Mouse (Mus musculus): ENCODE measurements at regions not wholly inside any gene's neighbourhood (a gene's known extent, or its start where the extent isn't known, plus 50 kb on each side); places are given as distances from the start of the nearest gene placed in this dataset.

- Histone ChIP-seq H3K9ac (ENCODE audit: insufficient read depth, low read depth) (no peak overlapping the region), H3K27me3 (replicated peaks) (no peaks in the 10 kb centered on the region), H3K27ac (ENCODE audit: insufficient read depth, low read depth) (no peak overlapping the region), H3K4me1 (ENCODE audit: control insufficient read depth in 1 of 2, insufficient read depth in 2 of 2) (no peaks in the 10 kb centered on the region), H3K36me3 (replicated peaks in 1 of 2; ENCODE audit: control insufficient read depth in 1 of 2, insufficient read depth in 1 of 2, low read length in 1 of 2) (no peaks in the 10 kb centered on the region), H3K79me2 (replicated peaks; ENCODE audit: control insufficient read depth, extremely low read depth, insufficient read depth, poor library complexity, severe bottlenecking) (no peaks in the 10 kb centered on the region), H3K9me3 (replicated peaks; ENCODE audit: low read length) (no peaks in the 10 kb centered on the region), H3K4me2 (ENCODE audit: insufficient read depth, low read depth, poor library complexity, severe bottlenecking) (no peak overlapping the region), H3K4me3 (replicated peaks in 1 of 3; ENCODE audit: low read depth in 2 of 3, low read length in 2 of 3, poor library complexity in 1 of 3) (no peak overlapping the region)
- in situ Hi-C loops (cut with MboI; ENCODE audit: low pct_ligation_motif_present, low pct_unique_long_range_greater_than_20kb, low sequenced_read_pairs): no loop called here
- no peak for DNase-seq (ENCODE audit: extremely low read depth)
- dilution Hi-C loops (cut with MboI; ENCODE audit: extremely low pct_ligation_motif_present, extremely low pct_unique_long_range_greater_than_20kb, low sequenced_read_pairs): no loop called here
- TF ChIP-seq SIN3A (IDR thresholded peaks at IDR 0.05; ENCODE audit: low read length) (no peak), ZMIZ1 (IDR thresholded peaks at IDR 0.05; ENCODE audit: low read depth, low read length) (no peak), EP300 (IDR thresholded peaks at IDR 0.05; ENCODE audit: low read length) (no peak), USF1 (IDR thresholded peaks at IDR 0.05; ENCODE audit: low read depth, low read length) (no peak), NELFE (IDR thresholded peaks at IDR 0.05; ENCODE audit: low read depth, low read length) (no peak)
These were observed 180.3 kb downstream of the Ids start for GRCm38 (mm10) chrX:70184427-70185090.

- H3K4me3 ChIP-seq (replicated peaks in 1 of 3; ENCODE audit: low read depth in 2 of 3, low read length in 2 of 3, poor library complexity in 1 of 3): no peak overlapping the region
- no peaks in the 10 kb centered on the region for H3K36me3 ChIP-seq (replicated peaks in 1 of 2; ENCODE audit: control insufficient read depth in 1 of 2, insufficient read depth in 1 of 2, low read length in 1 of 2)
- no peaks in the 10 kb centered on the region for H3K4me1 ChIP-seq (ENCODE audit: control insufficient read depth in 1 of 2, insufficient read depth in 2 of 2)
- no peak overlapping the region for H3K9ac ChIP-seq (ENCODE audit: insufficient read depth, low read depth)
- H3K79me2 ChIP-seq (replicated peaks; ENCODE audit: control insufficient read depth, extremely low read depth, insufficient read depth, poor library complexity, severe bottlenecking): no peaks in the 10 kb centered on the region
- no peak overlapping the region for H3K4me2 ChIP-seq (ENCODE audit: insufficient read depth, low read depth, poor library complexity, severe bottlenecking)
- H3K9me3 ChIP-seq (replicated peaks; ENCODE audit: low read length): no peaks in the 10 kb centered on the region
- H3K27me3 ChIP-seq (replicated peaks): no peaks in the 10 kb centered on the region
- no peak for DNase-seq (ENCODE audit: extremely low read depth)
- in situ Hi-C loops (cut with MboI; ENCODE audit: low pct_ligation_motif_present, low pct_unique_long_range_greater_than_20kb, low sequenced_read_pairs) (no loop called here), dilution Hi-C loops (cut with MboI; ENCODE audit: extremely low pct_ligation_motif_present, extremely low pct_unique_long_range_greater_than_20kb, low sequenced_read_pairs) (no loop called here)
- TF ChIP-seq JUND (conservative IDR thresholded peaks at IDR 0.05; ENCODE audit: low read depth, low read length) (no peak), PAX5 (IDR thresholded peaks at IDR 0.05; ENCODE audit: low read length) (no peak), MAX (IDR thresholded peaks at IDR 0.05; ENCODE audit: low read length) (no peak), USF2 (conservative IDR thresholded peaks at IDR 0.05; ENCODE audit: low read depth, low read length) (no peak), KAT2A (IDR thresholded peaks at IDR 0.05; ENCODE audit: insufficient replicate concordance, low read length) (no peak), ZNF384 (IDR thresholded peaks at IDR 0.05; ENCODE audit: low read depth, low read length) (no peak), ZMIZ1 (IDR thresholded peaks at IDR 0.05; ENCODE audit: low read depth, low read length) (no peak), TCF12 (IDR thresholded peaks at IDR 0.05; ENCODE audit: low read depth, low read length) (no peak), MAFK (IDR thresholded peaks at IDR 0.05; ENCODE audit: insufficient replicate concordance, low read length) (no peak), NRF1 (IDR thresholded peaks at IDR 0.05; ENCODE audit: low read depth, low read length) (no peak), JUN (IDR thresholded peaks at IDR 0.05; ENCODE audit: insufficient read depth, low read depth, low read length) (no peak), SIN3A (IDR thresholded peaks at IDR 0.05; ENCODE audit: low read length) (no peak), UBTF (IDR thresholded peaks at IDR 0.05; ENCODE audit: low read depth, low read length) (no peak), CHD1 (IDR thresholded peaks at IDR 0.05; ENCODE audit: low read depth, low read length) (no peak), MAZ (IDR thresholded peaks at IDR 0.05; ENCODE audit: low read depth, low read length) (no peak), SMC3 (IDR thresholded peaks at IDR 0.05; ENCODE audit: low read depth, low read length) (no peak), TBP (conservative IDR thresholded peaks at IDR 0.05; ENCODE audit: low read depth, low read length) (no peak), ZKSCAN1 (IDR thresholded peaks at IDR 0.05; ENCODE audit: borderline replicate concordance, low read depth, low read length) (no peak)
- no peak overlapping the region for H3K27ac ChIP-seq (ENCODE audit: insufficient read depth, low read depth)
These were observed 195.1 kb downstream of the Ids start for GRCm38 (mm10) chrX:70169737-70170136.
